Mouse (Mus musculus): ENCODE measurements around the gene Vps29. TPM values are rescaled to one million over a fixed set of nuclear protein-coding genes. Genes with fewer than 3 reads are reported as not detected.
A peak's percentile ranks its signal among the peaks of the same experiment; 100 is the strongest.
"Not testable (repeated sequence)": the region's sequence is repeated elsewhere in the genome, so short reads cannot be mapped to it uniquely, and the experiment has no call there.

Gene Vps29
- total RNA-seq (2017) = 57.3 and 63.2 TPM in 2 replicates

DNA sequence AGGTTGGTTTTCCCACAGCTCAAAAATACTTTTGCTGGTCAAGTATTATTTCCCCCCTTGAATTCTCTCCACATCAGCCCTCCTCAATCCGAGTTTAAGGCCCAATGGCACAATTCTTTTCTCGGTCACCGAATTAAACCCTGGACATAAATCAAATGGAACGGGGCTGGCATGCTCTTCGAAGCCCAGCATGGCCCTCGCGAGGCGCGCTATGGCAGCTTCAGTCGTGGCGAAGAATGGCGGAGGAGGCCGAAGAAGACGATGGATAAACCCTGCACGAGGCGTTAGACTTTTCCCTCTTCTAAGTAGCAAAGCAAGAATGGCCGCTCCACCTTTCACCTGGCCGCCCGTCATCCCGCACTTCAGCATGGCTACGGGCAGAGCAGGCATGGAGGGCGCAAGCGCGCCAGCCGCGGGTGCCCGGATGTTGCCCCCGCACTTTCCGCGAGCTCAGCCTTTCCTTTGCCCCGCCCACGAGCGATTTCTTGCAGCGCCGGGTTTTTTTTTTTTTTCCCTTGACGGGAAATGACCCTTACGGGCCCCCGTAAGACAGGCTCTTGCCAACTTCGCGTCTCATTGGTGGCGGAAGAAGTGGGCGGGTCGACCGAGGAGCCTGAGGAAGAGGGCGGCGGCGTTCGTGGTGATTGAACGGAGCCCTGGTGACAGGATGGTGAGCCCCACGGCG lies at the start of gene Vps29, which contains the start of gene Rad9b:
Gene Vps29, plus strand, starts transcription at position 563 of the 685 bp plus-strand sequence.
Gene Rad9b, minus strand, starts transcription at position 427 of the 685 bp plus-strand sequence.
- peak; percentile 94 to 99 for ATAC-seq (replicated peaks in 1 of 2; ENCODE audit: insufficient read depth in 1 of 2, low FRiP score in 2 of 2, low TSS enrichment in 1 of 2, low read depth in 1 of 2, poor library complexity in 2 of 2, severe bottlenecking in 2 of 2)

DNA sequence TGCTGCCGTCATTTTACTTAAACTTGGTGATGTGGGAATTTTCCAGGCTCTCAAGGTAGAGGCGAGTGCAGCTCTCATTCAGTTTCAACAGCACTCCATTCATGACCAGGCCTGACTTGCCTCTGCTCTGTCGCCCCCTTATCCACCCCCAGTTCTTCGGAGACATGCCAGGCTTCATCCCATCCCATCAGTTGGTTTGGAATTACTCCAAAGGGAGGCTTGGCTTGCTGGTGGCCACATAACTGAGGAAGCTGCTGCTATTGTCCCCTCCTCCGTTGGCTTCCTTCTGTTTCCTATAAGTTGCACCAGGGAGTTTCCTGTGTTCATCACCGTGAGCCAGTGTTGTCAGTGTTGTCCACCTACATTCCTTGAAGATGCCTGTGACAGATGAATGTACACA lies 49.6 kb upstream of the Vps29 start:
- no peak for ATAC-seq (replicated peaks in 1 of 2; ENCODE audit: insufficient read depth in 1 of 2, low FRiP score in 2 of 2, low TSS enrichment in 1 of 2, low read depth in 1 of 2, poor library complexity in 2 of 2, severe bottlenecking in 2 of 2)

DNA sequence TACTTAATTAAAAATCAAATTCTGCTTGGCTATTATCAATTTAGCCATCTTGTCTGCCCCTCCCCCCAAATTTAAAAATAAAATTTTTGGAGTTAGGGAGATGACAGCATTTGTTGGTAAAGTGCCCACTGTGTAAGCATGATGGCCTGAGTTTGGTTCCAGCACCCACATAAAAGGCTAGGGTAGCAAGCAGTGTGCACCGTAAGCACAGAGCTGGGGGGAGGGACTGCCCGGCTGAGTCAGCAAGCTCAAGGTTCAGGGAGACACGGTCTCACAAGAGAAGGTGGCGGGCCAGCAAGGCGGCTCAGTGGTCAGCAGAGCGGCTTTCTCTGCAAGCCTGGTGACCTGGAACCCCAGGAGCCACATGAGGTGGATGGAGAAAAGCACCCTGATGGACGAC lies 48.7 kb upstream of the Vps29 start:
- ATAC-seq (replicated peaks in 1 of 2; ENCODE audit: insufficient read depth in 1 of 2, low FRiP score in 2 of 2, low TSS enrichment in 1 of 2, low read depth in 1 of 2, poor library complexity in 2 of 2, severe bottlenecking in 2 of 2) = no peak

- no peak for ATAC-seq (replicated peaks in 1 of 2; ENCODE audit: insufficient read depth in 1 of 2, low FRiP score in 2 of 2, low TSS enrichment in 1 of 2, low read depth in 1 of 2, poor library complexity in 2 of 2, severe bottlenecking in 2 of 2)
These were observed 47.6 kb upstream of the Vps29 start for GRCm38 (mm10) chr5:122306536-122306935.

DNA sequence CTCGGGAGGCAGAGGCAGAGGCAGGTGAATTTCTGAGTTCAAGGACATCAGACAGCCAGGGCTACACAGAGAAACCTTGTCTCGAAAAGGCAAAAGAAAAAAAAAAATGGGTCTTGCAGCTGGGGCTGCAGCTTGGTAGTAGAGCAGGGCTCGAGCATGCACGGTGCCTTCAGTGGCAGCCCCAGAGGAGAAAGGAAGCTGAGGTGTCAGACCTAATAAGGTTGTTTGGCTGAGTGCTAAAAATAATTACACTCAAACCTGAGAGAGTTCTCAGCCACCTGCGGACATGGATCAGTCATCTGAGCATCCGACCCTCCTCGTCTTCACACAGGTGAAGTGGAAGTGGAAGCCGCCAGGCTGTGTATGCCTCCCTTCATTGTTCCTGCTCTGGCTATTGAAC lies 43.5 kb upstream of the Vps29 start:
- ATAC-seq (replicated peaks in 1 of 2; ENCODE audit: insufficient read depth in 1 of 2, low FRiP score in 2 of 2, low TSS enrichment in 1 of 2, low read depth in 1 of 2, poor library complexity in 2 of 2, severe bottlenecking in 2 of 2) = no peak

GRCm38 (mm10) chr5:122311692-122312091 lies 42.5 kb upstream of the Vps29 start:
- no peak for ATAC-seq (replicated peaks in 1 of 2; ENCODE audit: insufficient read depth in 1 of 2, low FRiP score in 2 of 2, low TSS enrichment in 1 of 2, low read depth in 1 of 2, poor library complexity in 2 of 2, severe bottlenecking in 2 of 2)

GRCm38 (mm10) chr5:122312346-122312745 lies 41.8 kb upstream of the Vps29 start:
- no peak for ATAC-seq (replicated peaks in 1 of 2; ENCODE audit: insufficient read depth in 1 of 2, low FRiP score in 2 of 2, low TSS enrichment in 1 of 2, low read depth in 1 of 2, poor library complexity in 2 of 2, severe bottlenecking in 2 of 2)

- ATAC-seq (replicated peaks in 1 of 2; ENCODE audit: insufficient read depth in 1 of 2, low FRiP score in 2 of 2, low TSS enrichment in 1 of 2, low read depth in 1 of 2, poor library complexity in 2 of 2, severe bottlenecking in 2 of 2) = no peak
These were observed 41.1 kb upstream of the Vps29 start for GRCm38 (mm10) chr5:122312942-122313684.

DNA sequence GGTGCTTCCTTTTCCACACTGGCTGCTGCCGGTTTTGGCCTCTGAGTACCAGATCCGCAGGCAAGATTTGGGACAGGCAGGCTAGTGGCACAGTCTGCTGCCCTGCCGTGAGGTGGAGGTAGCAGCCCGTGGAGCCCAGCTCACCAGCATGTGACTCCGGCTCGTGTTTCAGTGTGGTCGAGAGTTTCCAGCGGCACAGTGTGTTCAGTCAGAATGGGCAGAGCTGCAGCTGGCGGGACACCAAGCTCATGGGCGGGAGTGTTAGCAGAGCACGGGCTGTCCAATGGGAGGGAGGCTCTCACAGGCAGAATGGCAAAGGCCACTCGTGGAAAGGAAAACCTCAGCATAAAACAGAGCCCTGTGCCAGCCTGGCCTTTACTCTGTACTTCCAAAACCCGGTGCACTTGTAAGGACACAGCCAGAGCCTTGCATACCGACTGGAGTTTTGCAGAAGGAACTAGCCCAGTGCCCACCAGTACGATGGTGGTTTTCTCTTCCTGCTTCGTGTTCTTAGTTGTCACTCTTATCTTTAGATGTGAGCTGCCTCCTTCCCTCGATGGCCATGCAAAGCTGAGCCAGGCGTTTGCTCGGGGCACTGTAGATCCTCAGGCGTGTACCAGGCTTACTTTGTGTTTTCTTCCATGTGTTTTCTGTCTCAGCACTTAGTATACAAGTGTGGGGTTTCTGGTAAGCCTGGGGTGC lies 39.1 kb upstream of the Vps29 start:
- peak; percentile 72 to 79 for ATAC-seq (replicated peaks in 1 of 2; ENCODE audit: insufficient read depth in 1 of 2, low FRiP score in 2 of 2, low TSS enrichment in 1 of 2, low read depth in 1 of 2, poor library complexity in 2 of 2, severe bottlenecking in 2 of 2)

DNA sequence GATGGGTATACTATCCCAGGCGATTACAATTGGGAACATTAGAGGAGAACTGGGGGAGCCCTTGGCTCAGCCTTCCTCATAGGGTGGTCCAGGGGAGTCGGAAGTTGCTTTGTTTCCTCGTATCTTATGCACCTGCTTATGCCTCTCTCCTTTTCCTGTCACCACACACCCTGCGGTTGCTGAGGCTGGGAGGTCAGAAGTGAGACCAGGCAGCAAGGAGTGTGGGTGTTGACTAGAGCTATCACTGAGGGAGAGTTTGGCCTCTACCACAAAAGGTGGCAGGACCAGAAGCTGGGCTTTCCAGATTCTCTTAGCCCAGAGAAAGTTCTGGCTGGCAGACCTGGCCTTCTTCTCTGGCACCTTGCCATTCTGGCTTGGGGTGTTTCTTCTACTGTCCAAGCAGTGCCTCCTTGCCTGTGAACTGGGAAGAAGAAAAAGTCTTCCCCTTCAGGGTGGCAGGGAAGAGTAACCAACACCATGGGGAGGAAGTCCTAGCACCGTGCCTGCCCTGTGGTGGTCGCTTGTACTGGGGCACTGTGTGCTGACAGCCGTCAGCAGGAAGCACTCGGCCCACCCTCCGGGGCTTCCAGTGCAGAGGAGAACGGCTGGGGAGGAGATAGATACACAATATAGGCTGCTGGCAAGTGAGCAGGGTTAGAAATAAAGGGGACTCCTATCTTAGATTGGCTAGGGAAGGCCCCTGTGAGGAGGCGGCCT lies 36.7 kb upstream of the Vps29 start:
- ATAC-seq (replicated peaks in 1 of 2; ENCODE audit: insufficient read depth in 1 of 2, low FRiP score in 2 of 2, low TSS enrichment in 1 of 2, low read depth in 1 of 2, poor library complexity in 2 of 2, severe bottlenecking in 2 of 2) = no peak

DNA sequence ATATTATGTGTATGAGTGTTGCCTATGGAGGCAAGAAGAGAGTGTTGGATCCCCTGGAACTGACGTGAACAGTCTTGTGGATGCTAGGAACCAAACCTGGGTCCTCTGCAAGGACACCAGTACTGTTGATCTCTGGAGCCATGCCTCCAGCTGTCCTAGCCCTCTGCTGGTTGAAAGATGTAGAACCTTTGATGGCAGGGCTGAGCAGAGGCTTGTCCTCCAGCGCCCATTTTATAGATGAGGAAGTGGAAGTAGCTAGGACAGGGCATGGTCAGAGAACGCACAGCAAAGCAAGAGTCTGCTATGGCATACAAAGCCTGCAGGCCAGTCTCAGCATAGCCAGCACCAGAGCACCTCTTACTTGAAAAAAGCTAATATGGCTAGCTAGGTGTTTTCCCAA lies 36.1 kb upstream of the Vps29 start:
- peak; percentile 35 to 57; a peak in 3 of 4 replicates for ATAC-seq (replicated peaks in 1 of 2; ENCODE audit: insufficient read depth in 1 of 2, low FRiP score in 2 of 2, low TSS enrichment in 1 of 2, low read depth in 1 of 2, poor library complexity in 2 of 2, severe bottlenecking in 2 of 2)

DNA sequence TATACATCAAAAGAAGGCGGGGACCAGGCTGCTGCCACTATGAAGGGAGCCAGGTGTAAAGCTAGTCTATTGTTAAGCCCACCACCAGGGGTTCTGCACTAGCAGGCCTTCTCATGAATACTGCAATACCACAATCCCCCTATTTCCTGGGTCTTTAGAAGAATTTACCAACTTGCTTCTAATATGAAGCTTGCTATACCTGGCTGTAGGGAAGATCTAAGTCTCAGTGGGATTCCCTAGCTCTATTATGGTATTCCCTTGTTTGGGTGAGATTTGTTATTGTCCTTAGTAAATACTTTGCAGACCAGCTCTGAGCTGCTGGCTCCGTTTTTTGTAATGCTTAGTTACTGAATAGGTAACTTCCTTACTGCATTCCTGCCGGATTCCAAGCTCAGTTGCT lies 35.2 kb upstream of the Vps29 start:
- not testable (repeated sequence) for ATAC-seq (replicated peaks in 1 of 2; ENCODE audit: insufficient read depth in 1 of 2, low FRiP score in 2 of 2, low TSS enrichment in 1 of 2, low read depth in 1 of 2, poor library complexity in 2 of 2, severe bottlenecking in 2 of 2)

DNA sequence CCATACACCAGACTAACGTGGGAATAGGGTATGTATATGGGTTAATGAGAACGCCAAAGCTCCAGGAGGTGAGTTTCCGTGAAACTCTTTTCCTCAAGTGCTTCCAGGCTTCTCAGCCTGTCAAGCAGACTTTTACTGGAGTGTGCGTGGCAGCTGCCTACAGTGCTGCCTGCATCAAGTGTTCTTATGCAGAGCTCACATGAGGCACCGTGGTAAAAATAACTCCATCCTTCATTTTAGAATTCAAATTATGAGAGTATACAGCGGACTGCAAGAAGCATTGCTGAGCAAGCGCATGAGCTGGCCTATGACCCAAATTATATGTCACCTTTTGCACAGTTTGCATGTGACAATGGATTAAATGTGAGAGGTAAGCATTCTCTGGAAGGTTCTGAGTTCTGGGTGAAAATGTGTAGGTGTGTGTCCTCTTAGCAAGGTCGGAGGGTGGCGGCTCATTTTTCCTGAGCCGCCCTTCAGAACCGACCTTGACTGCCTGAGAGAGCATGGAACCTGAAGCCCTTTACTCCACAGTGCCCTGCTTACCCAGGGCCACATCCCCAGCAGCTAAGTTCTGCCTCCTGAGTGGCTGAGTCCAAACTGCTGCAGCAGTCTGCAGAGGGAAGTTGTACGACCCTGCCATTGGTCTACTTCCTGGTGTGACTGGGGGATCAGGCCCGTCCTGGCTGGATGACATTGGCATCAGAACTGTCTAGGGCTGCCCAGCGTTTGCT lies 34.5 kb upstream of the Vps29 start:
- no peak for ATAC-seq (replicated peaks in 1 of 2; ENCODE audit: insufficient read depth in 1 of 2, low FRiP score in 2 of 2, low TSS enrichment in 1 of 2, low read depth in 1 of 2, poor library complexity in 2 of 2, severe bottlenecking in 2 of 2)

DNA sequence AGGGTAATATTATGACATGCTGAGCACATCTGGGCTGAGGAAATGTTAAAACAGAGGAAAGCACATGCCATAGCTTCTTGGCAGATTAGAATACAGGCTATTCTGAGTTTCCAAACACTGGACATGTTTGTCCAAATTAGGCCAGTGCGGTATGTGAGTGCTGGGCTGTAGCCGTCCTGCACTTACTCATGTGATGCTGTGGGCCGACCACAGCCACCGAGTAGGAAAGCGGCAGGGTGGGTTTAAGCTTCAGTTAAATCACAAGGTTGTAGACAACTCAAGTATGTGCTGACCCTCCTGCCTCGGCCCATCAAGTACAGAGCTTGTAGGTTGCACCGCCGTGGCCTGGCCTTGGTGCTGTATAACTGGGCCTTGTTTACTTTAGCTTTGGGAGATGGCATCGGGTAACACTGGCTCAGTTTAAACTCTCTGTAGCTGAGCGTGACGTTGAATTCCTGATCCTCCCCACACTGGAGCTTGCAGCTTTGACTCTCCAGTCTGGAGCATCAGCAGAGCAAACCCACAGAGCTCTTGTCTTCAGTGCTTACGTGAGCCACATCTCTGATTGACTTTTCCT lies 33.9 kb upstream of the Vps29 start:
- no peak for ATAC-seq (replicated peaks in 1 of 2; ENCODE audit: insufficient read depth in 1 of 2, low FRiP score in 2 of 2, low TSS enrichment in 1 of 2, low read depth in 1 of 2, poor library complexity in 2 of 2, severe bottlenecking in 2 of 2)

DNA sequence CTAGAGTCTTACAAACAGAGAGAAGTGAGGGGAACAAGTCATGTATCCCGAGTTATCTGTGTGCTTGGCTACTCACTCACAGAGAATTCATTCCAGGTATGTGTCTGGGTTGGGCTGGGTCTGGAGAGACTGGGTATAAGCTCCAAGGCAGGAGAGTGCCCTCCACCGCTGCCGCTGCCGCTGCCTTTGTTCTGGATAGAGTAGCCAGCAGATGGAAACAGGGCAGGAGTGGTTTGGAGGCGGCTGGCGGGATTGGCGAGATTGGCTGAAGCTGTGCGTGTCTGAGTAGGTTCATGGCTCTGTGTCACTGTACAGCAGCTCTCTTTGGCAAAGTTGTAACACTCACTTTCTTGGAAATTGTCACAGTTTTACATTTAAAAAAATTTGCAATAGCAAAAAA lies 30.6 kb upstream of the Vps29 start:
- no peak for ATAC-seq (replicated peaks in 1 of 2; ENCODE audit: insufficient read depth in 1 of 2, low FRiP score in 2 of 2, low TSS enrichment in 1 of 2, low read depth in 1 of 2, poor library complexity in 2 of 2, severe bottlenecking in 2 of 2)

DNA sequence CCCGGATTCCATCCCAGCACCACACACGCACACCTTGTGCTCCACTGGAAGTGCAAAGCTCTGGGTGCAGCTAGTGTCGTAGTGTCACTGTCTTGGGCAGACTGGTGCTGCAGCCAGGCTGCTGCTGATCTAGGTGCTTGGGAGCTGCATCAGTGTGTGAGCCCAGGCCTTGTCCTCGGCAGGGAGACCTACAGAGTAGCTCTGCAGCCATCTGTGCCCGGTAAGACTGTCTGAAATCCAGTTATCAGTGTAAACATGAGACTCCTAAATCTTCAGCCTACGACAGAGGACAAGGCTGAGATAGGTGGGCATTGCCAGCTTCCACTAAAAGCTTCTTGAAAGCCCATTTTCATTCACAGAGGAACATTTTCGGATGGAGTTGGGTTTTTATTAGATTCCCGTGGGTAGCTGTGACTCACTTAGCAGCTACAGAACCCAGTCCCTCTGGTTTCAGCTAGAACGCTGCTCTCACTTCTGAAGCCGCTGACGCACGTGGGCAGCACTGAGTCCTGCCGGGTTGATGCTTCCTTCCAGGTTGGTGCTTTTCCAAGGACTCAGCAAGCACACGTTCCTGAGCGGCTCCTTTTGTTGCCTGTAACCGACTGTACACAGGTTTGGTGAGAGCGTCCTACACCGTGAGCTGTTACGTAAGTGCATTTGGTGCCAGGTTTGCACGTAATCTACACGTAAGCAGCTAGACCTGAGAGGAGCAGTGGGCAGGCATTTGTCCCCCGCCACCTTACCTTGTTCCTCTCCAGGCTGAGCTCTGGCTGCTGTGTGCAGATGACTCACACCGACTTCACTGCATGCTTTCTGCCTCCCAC lies 29.3 kb upstream of the Vps29 start:
- ATAC-seq (replicated peaks in 1 of 2; ENCODE audit: insufficient read depth in 1 of 2, low FRiP score in 2 of 2, low TSS enrichment in 1 of 2, low read depth in 1 of 2, poor library complexity in 2 of 2, severe bottlenecking in 2 of 2) = no peak
